Mouse (Mus musculus): ENCODE data around the gene Ficd. TPM values are rescaled to one million over a fixed set of nuclear protein-coding genes. Genes with fewer than 3 reads are reported as not detected.

Gene Ficd
- polyA plus RNA-seq, 1 experiment from 2014 or later, result 3.3 TPM

GRCm38 (mm10) chr5:113719221-113719661 lies 16.4 kb upstream of the Ficd start:
- peaks cover 5% of the 10 kb centered on the region for H3K27me3 ChIP-seq (replicated peaks)
- H3K9me3 ChIP-seq (replicated peaks), result no peaks in the 10 kb centered on the region
- no peak for ATAC-seq
- H3K4me3 ChIP-seq, result no peak overlapping the region
- no peak overlapping the region for H3K9ac ChIP-seq
- no peaks in the 10 kb centered on the region for H3K4me1 ChIP-seq
- no peaks in the 10 kb centered on the region for H3K36me3 ChIP-seq
- no peak overlapping the region for H3K4me2 ChIP-seq
- WGBS (ENCODE audit: insufficient replicate concordance), result 72% methylated on average over 8 of the region's 8 CpGs
- H3K27ac ChIP-seq, result no peak overlapping the region

- H3K27ac ChIP-seq, result no peak overlapping the region
- no peaks in the 10 kb centered on the region for H3K4me1 ChIP-seq
- no peak overlapping the region for H3K9ac ChIP-seq
- WGBS (ENCODE audit: insufficient replicate concordance), result 59% methylated on average over 10 of the region's 10 CpGs
- ATAC-seq, result no peak
- no peak overlapping the region for H3K4me3 ChIP-seq
- H3K4me2 ChIP-seq, result no peak overlapping the region
- H3K9me3 ChIP-seq (replicated peaks), result no peaks in the 10 kb centered on the region
- H3K36me3 ChIP-seq, result no peaks in the 10 kb centered on the region
- H3K27me3 ChIP-seq (replicated peaks), result peaks cover 16% of the 10 kb centered on the region
Observed at GRCm38 (mm10) chr5:113722224-113723013, 13.2 kb upstream of the Ficd start.

GRCm38 (mm10) chr5:113723567-113724237 lies 11.9 kb upstream of the Ficd start:
- H3K4me3 ChIP-seq, result no peak overlapping the region
- no peak overlapping the region for H3K27ac ChIP-seq

GRCm38 (mm10) chr5:113724446-113724845 lies 11.2 kb upstream of the Ficd start, which contains the start of gene 1700069L16Rik:
TSS of gene 1700069L16Rik (minus strand) at chr5:113724772.
- peaks cover 16% of the 10 kb centered on the region for H3K27me3 ChIP-seq (replicated peaks)
- H3K4me3 ChIP-seq, result no peak within 1 kb of the TSS
- H3K4me2 ChIP-seq, result no peak within 1 kb of the TSS
- no peaks in the 10 kb centered on the region for H3K36me3 ChIP-seq
- H3K9ac ChIP-seq, result no peak within 1 kb of the TSS
- no peaks in the 10 kb centered on the region for H3K9me3 ChIP-seq (replicated peaks)
- H3K27ac ChIP-seq, result no peak within 1 kb of the TSS
- no peaks in the 10 kb centered on the region for H3K4me1 ChIP-seq
- 5% methylated on average over 15 of the region's 15 CpGs for WGBS (ENCODE audit: insufficient replicate concordance)
- no peak for ATAC-seq

More at GRCm38 (mm10) chr5:113723567-113724237, 11.9 kb upstream of the Ficd start:
- Histone ChIP-seq H3K4me2 (no peak overlapping the region), H3K27me3 (replicated peaks) (peaks cover 16% of the 10 kb centered on the region), H3K36me3 (no peaks in the 10 kb centered on the region), H3K9ac (no peak overlapping the region), H3K4me1 (no peaks in the 10 kb centered on the region), H3K9me3 (replicated peaks) (no peaks in the 10 kb centered on the region)
- ATAC-seq, result no peak
- 26% methylated on average over 8 of the region's 8 CpGs for WGBS (ENCODE audit: insufficient replicate concordance)

GRCm38 (mm10) chr5:113725417-113725816 lies 10.2 kb upstream of the Ficd start:
- H3K27ac ChIP-seq, result no peak overlapping the region
- no peak overlapping the region for H3K4me2 ChIP-seq
- WGBS (ENCODE audit: insufficient replicate concordance), result 56% methylated on average over 12 of the region's 12 CpGs
- no peak overlapping the region for H3K9ac ChIP-seq
- no peaks in the 10 kb centered on the region for H3K9me3 ChIP-seq (replicated peaks)
- ATAC-seq, result no peak
- H3K4me1 ChIP-seq, result no peaks in the 10 kb centered on the region
- H3K36me3 ChIP-seq, result no peaks in the 10 kb centered on the region
- no peak overlapping the region for H3K4me3 ChIP-seq
- H3K27me3 ChIP-seq (replicated peaks), result peaks cover 16% of the 10 kb centered on the region

GRCm38 (mm10) chr5:113726618-113727017 lies 9.0 kb upstream of the Ficd start:
- WGBS (ENCODE audit: insufficient replicate concordance), result 49% methylated on average over 6 of the region's 6 CpGs
- no peak overlapping the region for H3K4me3 ChIP-seq
- no peak for ATAC-seq
- H3K27me3 ChIP-seq (replicated peaks), result peaks cover 16% of the 10 kb centered on the region
- no peaks in the 10 kb centered on the region for H3K9me3 ChIP-seq (replicated peaks)
- no peak overlapping the region for H3K4me2 ChIP-seq
- no peaks in the 10 kb centered on the region for H3K36me3 ChIP-seq
- H3K9ac ChIP-seq, result no peak overlapping the region
- H3K27ac ChIP-seq, result no peak overlapping the region
- H3K4me1 ChIP-seq, result no peaks in the 10 kb centered on the region

- ATAC-seq, result no peak
- 47% methylated on average over 12 of the region's 12 CpGs for WGBS (ENCODE audit: insufficient replicate concordance)
- Histone ChIP-seq H3K27me3 (replicated peaks) (peaks cover 16% of the 10 kb centered on the region), H3K27ac (no peak overlapping the region), H3K4me2 (no peak overlapping the region), H3K4me3 (no peak overlapping the region), H3K9me3 (replicated peaks) (no peaks in the 10 kb centered on the region), H3K36me3 (no peaks in the 10 kb centered on the region), H3K4me1 (no peaks in the 10 kb centered on the region), H3K9ac (no peak overlapping the region)
Observed at GRCm38 (mm10) chr5:113727238-113727637, 8.4 kb upstream of the Ficd start.

- ATAC-seq, result no peak
- Histone ChIP-seq H3K36me3 (no peaks in the 10 kb centered on the region), H3K4me1 (no peaks in the 10 kb centered on the region), H3K9ac (no peak overlapping the region), H3K27me3 (replicated peaks) (peaks cover 16% of the 10 kb centered on the region), H3K27ac (no peak overlapping the region), H3K4me2 (no peak overlapping the region), H3K4me3 (no peak overlapping the region), H3K9me3 (replicated peaks) (no peaks in the 10 kb centered on the region)
- 72% methylated on average over 7 of the region's 7 CpGs for WGBS (ENCODE audit: insufficient replicate concordance)
Observed at GRCm38 (mm10) chr5:113728011-113728410, 7.6 kb upstream of the Ficd start.

GRCm38 (mm10) chr5:113728691-113729090 lies 6.9 kb upstream of the Ficd start:
- ATAC-seq, result no peak

GRCm38 (mm10) chr5:113730641-113731121 lies 4.9 kb upstream of the Ficd start:
- no peak for ATAC-seq
- Histone ChIP-seq H3K27ac (no peak overlapping the region), H3K4me1 (peaks cover 11% of the 10 kb centered on the region), H3K27me3 (replicated peaks) (peaks cover 11% of the 10 kb centered on the region), H3K9ac (no peak overlapping the region), H3K4me2 (no peak overlapping the region), H3K4me3 (no peak overlapping the region), H3K9me3 (replicated peaks) (no peaks in the 10 kb centered on the region), H3K36me3 (no peaks in the 10 kb centered on the region)
- 61% methylated on average over 7 of the region's 7 CpGs for WGBS (ENCODE audit: insufficient replicate concordance)

More at GRCm38 (mm10) chr5:113728691-113729090, 6.9 kb upstream of the Ficd start:
- H3K36me3 ChIP-seq, result no peaks in the 10 kb centered on the region
- no peak overlapping the region for H3K4me2 ChIP-seq
- WGBS (ENCODE audit: insufficient replicate concordance), result 71% methylated on average over 7 of the region's 7 CpGs
- H3K9ac ChIP-seq, result no peak overlapping the region
- H3K27me3 ChIP-seq (replicated peaks), result peaks cover 16% of the 10 kb centered on the region
- H3K27ac ChIP-seq, result no peak overlapping the region
- H3K4me1 ChIP-seq, result no peaks in the 10 kb centered on the region
- no peak overlapping the region for H3K4me3 ChIP-seq
- no peaks in the 10 kb centered on the region for H3K9me3 ChIP-seq (replicated peaks)

- no peak overlapping the region for H3K27ac ChIP-seq
- H3K4me1 ChIP-seq, result peaks cover 12% of the 10 kb centered on the region
- H3K9me3 ChIP-seq (replicated peaks), result no peaks in the 10 kb centered on the region
- ATAC-seq, result no peak
- H3K4me3 ChIP-seq, result no peak overlapping the region
- WGBS (ENCODE audit: insufficient replicate concordance), result 72% methylated on average over 7 of the region's 7 CpGs
- no peaks in the 10 kb centered on the region for H3K36me3 ChIP-seq
- peaks cover 11% of the 10 kb centered on the region for H3K27me3 ChIP-seq (replicated peaks)
- no peak overlapping the region for H3K4me2 ChIP-seq
- no peak overlapping the region for H3K9ac ChIP-seq
Observed at GRCm38 (mm10) chr5:113731174-113731573, 4.4 kb upstream of the Ficd start.

GRCm38 (mm10) chr5:113732182-113732581 lies 3.4 kb upstream of the Ficd start:
- Histone ChIP-seq H3K4me2 (no peak overlapping the region), H3K4me1 (peaks cover 22% of the 10 kb centered on the region), H3K36me3 (peaks cover 2% of the 10 kb centered on the region), H3K9ac (no peak overlapping the region), H3K27me3 (replicated peaks) (peaks cover 2% of the 10 kb centered on the region), H3K4me3 (no peak overlapping the region), H3K27ac (no peak overlapping the region), H3K9me3 (replicated peaks) (no peaks in the 10 kb centered on the region)
- WGBS (ENCODE audit: insufficient replicate concordance), result 23% methylated on average over 6 of the region's 6 CpGs
- ATAC-seq, result no peak

Measured in liver, embryonic 12.5 days (tissue).